Mouse (Mus musculus) neutrophil, adult 83 days (primary cell): ENCODE results near the gene Slco4c1. TPM values are rescaled to one million over a fixed set of nuclear protein-coding genes. Genes with fewer than 3 reads are reported as not detected.

Source experiments
- total RNA-seq, 2 experiments: library from RNA; stranded (reverse); gene quantifications; one replicate each; pipeline ENCODE4 v1.2.4; 2023

The Slco4c1 gene
- total RNA-seq = 10 to 100 TPM; 40.7 to 41.7 TPM

GRCm38 (mm10) chr1:96871528-96872360 lies at the start of gene Slco4c1:
TSS of gene Slco4c1 (minus strand) at chr1:96872171.

